Mouse (Mus musculus) lung, postnatal 25 days (tissue): ENCODE results near the gene Gpc6.
"Not testable (repeated sequence)": the region's sequence is repeated elsewhere in the genome, so short reads cannot be mapped to it uniquely, and the experiment has no call there.

Experiments used
- DNase-seq: peaks from one replicate; pipeline ENCODE4 v3.0.0; 2022; ENCODE audit warnings: low spot score

Gene Gpc6

GRCm38 (mm10) chr14:117369331-117369866 is 444.3 kb downstream of the Gpc6 start:
- DNase-seq: no peak

- no peak for DNase-seq
These were observed 451.8 kb downstream of the Gpc6 start for GRCm38 (mm10) chr14:117376822-117377376.

DNA sequence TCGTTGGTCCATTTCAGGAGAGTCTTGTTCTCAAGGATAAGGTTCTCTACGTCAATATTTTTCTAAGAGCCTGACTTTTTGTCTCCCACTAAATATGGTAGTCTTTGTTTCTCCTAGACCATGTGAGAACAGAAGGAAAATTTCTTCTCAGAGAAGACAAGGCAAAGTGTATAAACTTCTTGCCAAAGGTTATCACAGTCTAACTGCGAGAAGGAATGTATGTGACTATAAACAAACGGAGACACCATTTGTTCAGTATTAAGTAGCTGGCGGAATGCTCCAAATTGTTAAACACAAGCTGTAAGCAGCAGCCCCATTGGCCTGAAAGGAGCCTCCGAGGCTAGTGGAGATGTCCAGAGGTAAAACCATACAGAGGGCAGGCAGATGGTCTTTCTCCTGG is 454.9 kb downstream of the Gpc6 start:
- DNase-seq: no peak

GRCm38 (mm10) chr14:117383188-117383587 is 458.1 kb downstream of the Gpc6 start:
- no peak for DNase-seq

GRCm38 (mm10) chr14:117384096-117384770 is 459.1 kb downstream of the Gpc6 start:
- DNase-seq: peak; percentile 24

- DNase-seq: peak; percentile 2
These were observed 460.7 kb downstream of the Gpc6 start for GRCm38 (mm10) chr14:117385731-117386270.

- no peak for DNase-seq
These were observed 465.7 kb downstream of the Gpc6 start for GRCm38 (mm10) chr14:117390794-117391320.

DNA sequence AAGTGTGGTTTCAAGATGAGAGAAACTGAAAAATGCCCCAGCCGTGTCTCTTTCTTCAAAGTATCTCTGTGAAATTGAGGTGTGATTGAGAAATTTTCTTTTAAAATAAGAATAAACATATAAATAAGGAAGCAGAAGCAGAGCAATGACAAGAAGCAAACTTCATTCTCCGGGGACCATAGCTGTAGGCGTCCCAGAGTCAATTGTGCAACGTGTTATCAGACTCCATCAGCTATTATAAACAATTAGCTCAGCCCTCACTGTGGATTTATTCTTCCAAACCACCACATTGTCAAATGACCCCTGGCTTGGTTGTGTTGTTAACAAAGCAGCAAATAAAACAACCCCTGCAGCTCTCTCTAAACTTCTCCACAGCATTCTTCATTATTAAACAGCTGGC is 466.3 kb downstream of the Gpc6 start:
- DNase-seq: no peak

- DNase-seq: no peak
These were observed 472.1 kb downstream of the Gpc6 start for GRCm38 (mm10) chr14:117397165-117397564.

DNA sequence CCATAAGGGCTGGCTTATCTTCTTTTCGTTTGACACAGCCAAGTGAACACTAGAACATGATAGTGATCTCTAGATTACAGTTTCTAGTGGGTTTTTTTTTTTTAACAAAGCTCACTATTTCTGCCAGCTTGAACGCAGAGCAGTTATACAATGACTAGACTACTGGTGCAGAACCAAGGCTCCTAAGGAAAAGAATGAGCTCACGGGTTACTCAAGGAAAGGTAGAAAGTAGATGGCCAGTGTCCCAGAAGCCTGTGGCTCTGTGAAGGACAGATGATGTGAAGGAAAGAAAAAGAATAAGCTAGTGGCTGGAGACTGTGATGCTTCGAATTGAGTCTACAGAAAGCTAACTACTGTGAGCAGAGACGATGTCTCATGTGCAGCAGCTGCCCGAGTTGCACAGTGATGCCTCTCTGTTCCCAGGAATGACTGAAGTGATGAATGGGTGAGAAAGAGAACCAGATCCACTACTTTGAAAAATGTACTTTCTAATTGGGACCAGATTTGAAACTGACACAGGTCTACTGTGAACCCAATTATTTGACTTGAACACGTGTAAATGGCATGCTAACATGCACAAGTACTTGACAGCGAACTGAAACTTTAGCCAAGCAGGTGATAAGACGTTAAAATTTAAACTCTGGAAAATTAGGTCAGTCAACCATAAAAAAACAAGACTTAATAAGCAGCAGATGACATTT is 482.9 kb downstream of the Gpc6 start:
- DNase-seq: no peak

DNA sequence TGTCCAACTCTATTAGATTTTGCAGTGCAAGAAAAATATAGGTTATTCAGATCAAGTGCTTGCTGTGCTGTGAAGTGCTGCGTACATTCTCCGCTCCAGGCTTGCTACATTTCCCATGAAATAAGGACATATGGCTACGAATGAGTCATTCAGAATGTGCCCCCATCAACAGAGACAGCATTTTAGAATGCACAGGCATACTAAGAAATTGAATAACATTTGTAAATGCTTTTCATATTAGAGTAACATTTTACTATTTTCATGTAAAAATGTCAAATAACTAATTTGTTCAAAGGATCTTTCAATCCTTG is 483.4 kb downstream of the Gpc6 start:
- DNase-seq: no peak

- no peak for DNase-seq
These were observed 484.7 kb downstream of the Gpc6 start for GRCm38 (mm10) chr14:117409778-117410177.

DNA sequence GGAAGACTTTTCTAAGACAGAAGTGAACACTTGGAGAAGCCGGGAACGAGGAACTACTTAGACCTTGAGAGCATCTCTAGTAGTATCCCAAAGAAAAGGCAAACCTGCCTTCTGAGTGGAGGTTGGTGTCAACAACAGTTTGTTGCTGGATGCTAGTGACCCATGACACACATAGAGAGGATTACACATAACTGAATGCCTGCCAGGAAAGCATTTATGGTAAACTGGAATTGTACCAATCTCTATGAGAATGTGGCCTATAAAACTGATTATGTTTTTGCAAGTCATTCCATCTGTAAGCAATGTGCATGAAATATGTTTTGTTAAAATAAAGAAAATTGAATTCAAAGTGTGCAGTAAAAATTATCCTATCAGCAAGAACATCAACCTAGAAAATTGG is 485.4 kb downstream of the Gpc6 start:
- DNase-seq: no peak

GRCm38 (mm10) chr14:117415045-117415444 is 489.9 kb downstream of the Gpc6 start:
- DNase-seq: no peak

DNA sequence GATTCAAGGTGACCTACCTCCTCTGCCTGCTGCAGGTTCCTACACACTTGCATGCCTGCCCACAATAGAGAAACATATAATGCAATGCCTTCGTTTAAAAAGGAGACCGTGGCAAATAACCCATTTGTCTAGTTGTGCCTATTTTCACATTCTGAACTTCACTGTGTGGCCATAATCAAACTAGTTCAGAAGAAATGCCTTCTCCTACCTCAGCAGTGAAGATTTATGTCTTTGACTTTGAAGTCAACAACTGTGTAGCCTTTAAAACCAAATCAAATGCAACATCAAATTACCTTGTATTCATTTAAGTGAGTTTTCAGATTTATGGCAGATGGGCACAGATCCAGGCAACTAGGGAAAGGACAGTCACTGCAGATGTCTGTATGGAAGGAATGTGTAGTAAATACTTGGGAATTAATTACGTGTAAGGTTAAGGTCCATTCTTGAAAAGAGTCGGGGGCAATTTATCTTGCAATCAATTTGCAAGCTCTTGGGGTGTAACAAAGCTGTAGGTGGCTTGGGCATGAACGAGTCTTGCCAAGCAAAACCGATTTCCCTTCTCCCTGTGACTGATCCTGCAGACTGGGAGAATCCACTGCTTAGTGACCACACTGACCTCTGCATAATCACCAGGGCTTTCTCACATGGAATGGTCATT is 494.6 kb downstream of the Gpc6 start:
- no peak for DNase-seq

DNA sequence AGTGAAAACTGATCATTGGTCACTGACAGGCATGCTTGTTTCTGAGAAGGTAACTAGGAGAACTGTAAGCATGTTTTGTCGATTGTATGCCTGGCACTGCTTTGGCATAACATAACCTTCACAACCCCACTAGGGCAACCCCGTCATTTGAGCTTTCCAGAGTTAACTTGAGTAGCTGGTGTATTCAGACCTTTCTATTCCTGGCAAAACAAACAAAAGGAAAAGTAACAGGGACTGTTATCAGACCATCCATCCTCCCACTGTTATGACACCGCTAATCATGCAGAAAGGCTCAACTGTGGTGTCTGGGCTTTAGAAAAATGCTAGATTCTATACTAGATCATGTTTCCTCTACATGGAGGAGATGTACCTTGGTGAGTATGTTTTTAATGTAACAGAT is 496.1 kb downstream of the Gpc6 start:
- no peak for DNase-seq

GRCm38 (mm10) chr14:117426116-117426515 is 501.0 kb downstream of the Gpc6 start:
- DNase-seq: no peak

DNA sequence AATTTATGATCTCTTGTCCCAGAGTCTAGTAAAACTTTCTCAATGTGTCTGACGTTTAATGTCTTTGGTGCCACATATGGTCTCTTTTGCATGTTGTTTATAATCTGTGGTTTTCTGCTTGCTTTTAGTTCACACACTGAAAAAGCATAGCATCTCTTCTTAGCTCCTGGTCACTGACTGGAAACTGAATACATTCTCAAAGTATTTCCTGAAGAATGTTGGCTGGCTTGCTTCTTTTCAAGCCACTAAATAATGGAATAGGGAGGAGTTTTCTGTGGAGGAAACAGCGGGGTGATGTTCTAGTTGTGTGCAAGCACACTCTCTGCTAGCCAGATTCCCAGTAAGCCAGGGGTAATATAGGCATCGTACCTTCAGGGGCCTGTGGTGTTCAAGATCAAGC is 502.7 kb downstream of the Gpc6 start:
- no peak for DNase-seq

DNA sequence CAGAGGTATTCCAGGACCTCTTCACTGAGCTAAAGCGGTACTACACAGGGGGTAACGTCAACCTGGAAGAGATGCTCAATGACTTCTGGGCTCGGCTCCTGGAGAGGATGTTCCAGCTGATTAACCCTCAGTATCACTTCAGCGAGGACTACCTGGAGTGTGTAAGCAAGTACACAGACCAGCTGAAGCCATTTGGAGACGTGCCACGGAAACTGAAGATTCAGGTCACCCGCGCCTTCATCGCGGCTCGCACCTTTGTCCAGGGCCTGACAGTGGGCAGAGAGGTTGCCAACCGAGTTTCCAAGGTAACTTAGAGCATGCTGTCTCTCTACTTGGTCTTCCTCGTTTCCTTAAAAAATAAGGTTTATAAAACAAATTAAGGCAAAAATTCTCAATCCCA is 510.6 kb downstream of the Gpc6 start:
- DNase-seq: no peak

GRCm38 (mm10) chr14:117446675-117447231 is 521.6 kb downstream of the Gpc6 start:
- not testable (repeated sequence) for DNase-seq

DNA sequence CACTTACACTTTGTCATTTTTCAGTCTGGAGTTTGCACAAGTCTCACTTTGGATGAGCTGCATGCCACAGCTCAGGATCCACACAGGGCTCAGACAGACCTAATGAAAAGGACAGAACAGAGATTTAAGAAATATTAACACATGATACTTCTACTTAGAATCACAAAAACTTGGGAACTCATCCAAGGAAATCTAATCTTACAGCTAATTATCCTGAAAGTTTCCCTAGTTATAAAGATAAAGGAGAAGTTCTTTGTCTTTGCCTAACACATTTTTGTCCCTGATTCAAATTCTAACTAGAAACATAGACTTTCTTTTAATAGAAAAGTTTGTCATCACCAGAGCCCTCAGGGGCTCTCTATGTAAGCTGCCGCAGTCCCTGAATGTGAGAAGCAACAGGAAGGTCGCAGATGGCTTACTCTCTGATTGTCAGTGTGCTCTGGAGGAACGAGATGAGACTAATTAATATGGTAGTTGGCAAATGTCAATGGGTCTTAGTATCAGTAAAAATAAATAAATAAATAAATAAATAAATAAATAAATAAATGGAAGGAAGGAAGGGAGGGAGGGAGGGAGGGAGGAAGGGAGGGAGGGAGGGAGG is 526.4 kb downstream of the Gpc6 start:
- no peak for DNase-seq

- no peak for DNase-seq
These were observed 527.0 kb downstream of the Gpc6 start for GRCm38 (mm10) chr14:117452150-117452549.
